Comparison of ENCODE assay signal across 16 mouse cellular contexts in the genomic region with DNA sequence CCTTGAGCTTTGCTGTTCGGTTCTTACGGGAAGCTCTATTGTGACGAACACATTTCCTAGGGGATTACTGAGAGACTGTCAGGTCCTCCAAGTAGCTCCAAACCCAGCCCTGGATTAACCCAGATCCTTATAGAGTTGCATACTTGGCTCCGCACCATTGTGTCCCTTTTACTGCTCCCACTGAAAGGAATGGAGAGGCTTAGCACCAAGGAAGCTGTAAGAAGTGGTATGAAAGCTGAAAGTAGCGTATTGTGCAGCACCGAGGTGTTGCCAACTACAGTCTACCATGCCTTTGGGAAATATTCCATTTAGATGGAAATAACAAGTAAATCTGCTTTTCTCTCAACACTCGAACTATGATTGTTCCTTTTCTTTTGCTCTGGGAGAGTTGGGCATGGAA. TPM values are rescaled to one million over a fixed set of nuclear protein-coding genes. Genes with fewer than 3 reads are reported as not detected.
"Had no signal": no experiment of that assay in that cellular context is flagged by ENCODE, and none has a peak within 500 bp of the region (broad histone marks: within the 10 kb centered on the region; RNA-seq: fewer than 3 reads in every experiment).

No protein-coding gene starts in this region.

- H3K4me2 ChIP-seq: limb, embryonic 15.5 days; liver, embryonic 12.5 days; lung, embryonic 14.5 days; midbrain, embryonic 12.5 days; stomach, embryonic 15.5 days had no signal

- H3K9ac ChIP-seq: limb, embryonic 15.5 days; liver, embryonic 12.5 days; lung, embryonic 14.5 days; midbrain, embryonic 12.5 days; stomach, embryonic 15.5 days had no signal

- H3K36me3 ChIP-seq: limb, embryonic 15.5 days; liver, embryonic 12.5 days; midbrain, embryonic 12.5 days; stomach, embryonic 15.5 days had no signal

- H3K4me3 ChIP-seq: left cerebral cortex, adult 2 months; limb, embryonic 15.5 days; liver, embryonic 12.5 days; midbrain, embryonic 12.5 days; stomach, embryonic 15.5 days had no signal

- H3K9me3 ChIP-seq: limb, embryonic 15.5 days; liver, embryonic 12.5 days; midbrain, embryonic 12.5 days; stomach, embryonic 15.5 days had no signal

- DNase-seq: kidney, adult 18-20 months; kidney, postnatal 14 days; lung, embryonic 14.5 days; lung, postnatal 10 days; lung, postnatal 4 days; right cerebral cortex, postnatal 4 days; spleen, adult 18-20 months; thymus, adult 2 months; thymus, postnatal 36 days had no signal

- H3K4me1 ChIP-seq: limb, embryonic 15.5 days; liver, embryonic 12.5 days; stomach, embryonic 15.5 days had no signal

- ATAC-seq: liver, embryonic 12.5 days had no signal

- H3K27me3 ChIP-seq: limb, embryonic 15.5 days; liver, embryonic 12.5 days; midbrain, embryonic 12.5 days; stomach, embryonic 15.5 days had no signal

- H3K27ac ChIP-seq: left cerebral cortex, adult 2 months; limb, embryonic 15.5 days; liver, embryonic 12.5 days; midbrain, embryonic 12.5 days; stomach, embryonic 15.5 days had no signal

RNA-seq across cellular contexts. Expression of a gene that starts 53.5 kb away (rescaled TPM):
- polyA plus RNA-seq: large intestine, adult 2 months; liver, embryonic 12.5 days; liver, embryonic 16.5 days; stomach, embryonic 15.5 days had no signal
